Mouse (Mus musculus): ENCODE measurements around the gene Gm4847.

Gene Gm4847

DNA sequence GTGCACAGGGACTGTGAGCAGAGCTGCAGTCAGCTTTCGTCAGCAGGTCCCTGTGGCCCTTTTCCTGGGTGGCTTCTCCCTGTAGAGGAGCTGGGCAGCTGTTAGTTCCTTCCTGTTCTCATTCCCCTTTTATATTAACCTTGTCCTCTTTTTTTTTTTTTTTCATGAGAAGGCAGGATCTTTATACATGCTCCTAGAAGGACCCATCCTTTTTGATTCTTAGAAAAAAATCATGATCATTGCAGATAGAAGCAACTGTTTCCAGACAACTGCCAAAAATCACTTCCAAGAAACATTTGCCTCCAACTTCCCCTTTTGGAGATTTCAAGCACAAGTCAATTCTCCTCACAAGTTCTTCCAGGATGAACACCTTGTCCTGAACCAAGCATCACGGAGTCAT lies at the start of gene Gm4847:
Gene Gm4847 (minus strand): TSS at position 101 of the 400 bp plus-strand sequence.
- no peak for DNase-seq (ENCODE audit: low spot score in 2 of 2)

DNA sequence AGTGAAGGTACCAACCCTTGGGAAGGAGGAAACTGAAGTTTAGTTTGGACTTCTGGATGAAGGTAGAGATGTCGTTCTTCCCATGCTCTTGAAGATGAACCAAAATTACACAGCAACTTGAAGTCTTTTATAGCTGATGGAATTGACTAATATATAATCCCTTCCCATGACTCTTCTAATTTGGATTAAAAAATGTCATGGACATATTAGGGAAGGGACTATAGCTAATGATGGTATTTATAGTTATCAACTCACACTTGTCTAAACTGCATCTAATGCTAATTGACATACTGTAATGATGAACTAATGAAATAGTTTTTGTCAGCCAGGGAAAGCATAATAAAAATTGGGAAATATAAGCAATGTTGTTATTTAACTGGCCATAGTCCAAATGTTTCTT lies 34.3 kb upstream of the Gm4847 start, which contains the start of gene Fmo9:
Gene Fmo9 (minus strand): TSS at position 101 of the 400 bp plus-strand sequence.
- DNase-seq (ENCODE audit: low spot score in 2 of 2): no peak

GRCm38 (mm10) chr1:166669264-166669663 lies 21.8 kb upstream of the Gm4847 start:
- no peak for DNase-seq (ENCODE audit: low spot score in 2 of 2)

GRCm38 (mm10) chr1:166660800-166661199 lies 13.3 kb upstream of the Gm4847 start:
- no peak for DNase-seq (ENCODE audit: low spot score in 2 of 2)
